Mouse (Mus musculus): ENCODE results near the gene Med26. TPM values are rescaled to one million over a fixed set of nuclear protein-coding genes. Genes with fewer than 3 reads are reported as not detected.

Med26 gene
- polyA plus RNA-seq, 1 experiment from 2014 or later = 15.5 TPM

GRCm38 (mm10) chr8:72513158-72513557 is 34.9 kb downstream of the Med26 start:
- ATAC-seq = no peak
- whole genome bisulfite sequencing = 78% methylated on average over 1 of the region's 1 CpGs
- Histone ChIP-seq H3K9ac (ENCODE audit: low read depth, low read length) (no peak overlapping the region), H3K36me3 (ENCODE audit: control insufficient read depth, insufficient read depth, low read length) (no peaks in the 10 kb centered on the region), H3K4me2 (ENCODE audit: low read length) (no peak overlapping the region), H3K4me1 (ENCODE audit: control insufficient read depth, insufficient read depth, low read depth, low read length) (no peaks in the 10 kb centered on the region; the same call in 1 of the 2 replicates), H3K9me3 (ENCODE audit: control insufficient read depth, low read length) (no peaks in the 10 kb centered on the region), H3K27me3 (replicated peaks; ENCODE audit: control insufficient read depth, insufficient read depth, low read length) (no peaks in the 10 kb centered on the region), H3K4me3 (ENCODE audit: low read length) (no peak overlapping the region), H3K27ac (ENCODE audit: low read depth, low read length) (no peak overlapping the region)

GRCm38 (mm10) chr8:72512648-72513047 is 35.4 kb downstream of the Med26 start:
- Histone ChIP-seq H3K4me3 (ENCODE audit: low read length) (no peak overlapping the region), H3K4me2 (ENCODE audit: low read length) (no peak overlapping the region), H3K9ac (ENCODE audit: low read depth, low read length) (no peak overlapping the region), H3K4me1 (ENCODE audit: control insufficient read depth, insufficient read depth, low read depth, low read length) (no peaks in the 10 kb centered on the region; the same call in 1 of the 2 replicates), H3K36me3 (ENCODE audit: control insufficient read depth, insufficient read depth, low read length) (no peaks in the 10 kb centered on the region), H3K27me3 (replicated peaks; ENCODE audit: control insufficient read depth, insufficient read depth, low read length) (no peaks in the 10 kb centered on the region), H3K27ac (ENCODE audit: low read depth, low read length) (no peak overlapping the region), H3K9me3 (ENCODE audit: control insufficient read depth, low read length) (no peaks in the 10 kb centered on the region)
- WGBS = 88% methylated on average over 1 of the region's 1 CpGs
- no peak for ATAC-seq

- no peak for ATAC-seq
- WGBS = 82% methylated on average over 1 of the region's 1 CpGs
- H3K9ac ChIP-seq (ENCODE audit: low read depth, low read length) = no peak overlapping the region
- no peaks in the 10 kb centered on the region for H3K27me3 ChIP-seq (replicated peaks; ENCODE audit: control insufficient read depth, insufficient read depth, low read length)
- H3K4me3 ChIP-seq (ENCODE audit: low read length) = no peak overlapping the region
- H3K4me2 ChIP-seq (ENCODE audit: low read length) = no peak overlapping the region
- H3K9me3 ChIP-seq (ENCODE audit: control insufficient read depth, low read length) = no peaks in the 10 kb centered on the region
- H3K27ac ChIP-seq (ENCODE audit: low read depth, low read length) = no peak overlapping the region
- H3K36me3 ChIP-seq (ENCODE audit: control insufficient read depth, insufficient read depth, low read length) = no peaks in the 10 kb centered on the region
- H3K4me1 ChIP-seq (ENCODE audit: control insufficient read depth, insufficient read depth, low read depth, low read length) = peaks cover 8% of the 10 kb centered on the region
Measured at GRCm38 (mm10) chr8:72507505-72507904, 40.6 kb downstream of the Med26 start.

- peaks cover 8% of the 10 kb centered on the region for H3K4me1 ChIP-seq (ENCODE audit: control insufficient read depth, insufficient read depth, low read depth, low read length)
- no peaks in the 10 kb centered on the region for H3K27me3 ChIP-seq (replicated peaks; ENCODE audit: control insufficient read depth, insufficient read depth, low read length)
- no peak overlapping the region for H3K9ac ChIP-seq (ENCODE audit: low read depth, low read length)
- H3K4me2 ChIP-seq (ENCODE audit: low read length) = no peak overlapping the region
- H3K36me3 ChIP-seq (ENCODE audit: control insufficient read depth, insufficient read depth, low read length) = no peaks in the 10 kb centered on the region
- H3K27ac ChIP-seq (ENCODE audit: low read depth, low read length) = 0 out of 2 replicates have a peak overlapping the region, but pooled peaks have one; percentile 52
- peak; percentile 3; the same call in 1 of the 2 replicates for ATAC-seq
- H3K4me3 ChIP-seq (ENCODE audit: low read length) = no peak overlapping the region
- H3K9me3 ChIP-seq (ENCODE audit: control insufficient read depth, low read length) = no peaks in the 10 kb centered on the region
Measured at GRCm38 (mm10) chr8:72504637-72505314, 43.3 kb downstream of the Med26 start.

- peaks cover 8% of the 10 kb centered on the region for H3K4me1 ChIP-seq (ENCODE audit: control insufficient read depth, insufficient read depth, low read depth, low read length)
- H3K27me3 ChIP-seq (replicated peaks; ENCODE audit: control insufficient read depth, insufficient read depth, low read length) = no peaks in the 10 kb centered on the region
- H3K9ac ChIP-seq (ENCODE audit: low read depth, low read length) = no peak overlapping the region
- H3K27ac ChIP-seq (ENCODE audit: low read depth, low read length) = peak overlapping the region; percentile 52; the same call in 1 of the 2 replicates
- H3K36me3 ChIP-seq (ENCODE audit: control insufficient read depth, insufficient read depth, low read length) = no peaks in the 10 kb centered on the region
- H3K9me3 ChIP-seq (ENCODE audit: control insufficient read depth, low read length) = no peaks in the 10 kb centered on the region
- ATAC-seq = peak; percentile 50
- H3K4me2 ChIP-seq (ENCODE audit: low read length) = no peak overlapping the region
- no peak overlapping the region for H3K4me3 ChIP-seq (ENCODE audit: low read length)
Measured at GRCm38 (mm10) chr8:72504137-72504536, 43.9 kb downstream of the Med26 start.

- no peak for ATAC-seq
- WGBS = 94% methylated on average over 1 of the region's 1 CpGs
- no peaks in the 10 kb centered on the region for H3K9me3 ChIP-seq (ENCODE audit: control insufficient read depth, low read length)
Measured at GRCm38 (mm10) chr8:72500521-72500931, 47.5 kb downstream of the Med26 start.

GRCm38 (mm10) chr8:72499521-72500284 is 48.4 kb downstream of the Med26 start:
- Histone ChIP-seq H3K27ac (ENCODE audit: low read depth, low read length) (no peak overlapping the region), H3K4me3 (ENCODE audit: low read length) (no peak overlapping the region), H3K36me3 (ENCODE audit: control insufficient read depth, insufficient read depth, low read length) (peaks cover 19% of the 10 kb centered on the region), H3K27me3 (replicated peaks; ENCODE audit: control insufficient read depth, insufficient read depth, low read length) (no peaks in the 10 kb centered on the region), H3K4me2 (ENCODE audit: low read length) (no peak overlapping the region), H3K9me3 (ENCODE audit: control insufficient read depth, low read length) (no peaks in the 10 kb centered on the region), H3K9ac (ENCODE audit: low read depth, low read length) (no peak overlapping the region), H3K4me1 (ENCODE audit: control insufficient read depth, insufficient read depth, low read depth, low read length) (peaks cover 5% of the 10 kb centered on the region)
- no peak for ATAC-seq
- 95% methylated on average over 2 of the region's 2 CpGs for WGBS

More at GRCm38 (mm10) chr8:72500521-72500931, 47.5 kb downstream of the Med26 start:
- Histone ChIP-seq H3K36me3 (ENCODE audit: control insufficient read depth, insufficient read depth, low read length) (peaks cover 13% of the 10 kb centered on the region), H3K4me1 (ENCODE audit: control insufficient read depth, insufficient read depth, low read depth, low read length) (peaks cover 5% of the 10 kb centered on the region), H3K27ac (ENCODE audit: low read depth, low read length) (no peak overlapping the region), H3K4me3 (ENCODE audit: low read length) (no peak overlapping the region), H3K9ac (ENCODE audit: low read depth, low read length) (no peak overlapping the region), H3K4me2 (ENCODE audit: low read length) (no peak overlapping the region), H3K27me3 (replicated peaks; ENCODE audit: control insufficient read depth, insufficient read depth, low read length) (no peaks in the 10 kb centered on the region)

- H3K4me1 ChIP-seq (ENCODE audit: control insufficient read depth, insufficient read depth, low read depth, low read length) = peaks cover 10% of the 10 kb centered on the region
- no peak for ATAC-seq
- no peak overlapping the region for H3K4me3 ChIP-seq (ENCODE audit: low read length)
- H3K9me3 ChIP-seq (ENCODE audit: control insufficient read depth, low read length) = no peaks in the 10 kb centered on the region
- 89% methylated on average over 4 of the region's 4 CpGs for WGBS
- H3K27ac ChIP-seq (ENCODE audit: low read depth, low read length) = no peak overlapping the region
- no peak overlapping the region for H3K9ac ChIP-seq (ENCODE audit: low read depth, low read length)
- H3K36me3 ChIP-seq (ENCODE audit: control insufficient read depth, insufficient read depth, low read length) = peaks cover 19% of the 10 kb centered on the region
- H3K27me3 ChIP-seq (replicated peaks; ENCODE audit: control insufficient read depth, insufficient read depth, low read length) = no peaks in the 10 kb centered on the region
- H3K4me2 ChIP-seq (ENCODE audit: low read length) = no peak overlapping the region
Measured at GRCm38 (mm10) chr8:72498527-72498926, 49.5 kb downstream of the Med26 start.

GRCm38 (mm10) chr8:72497911-72498310 is 50.2 kb downstream of the Med26 start:
- Histone ChIP-seq H3K9ac (ENCODE audit: low read depth, low read length) (no peak overlapping the region), H3K9me3 (ENCODE audit: control insufficient read depth, low read length) (no peaks in the 10 kb centered on the region), H3K27ac (ENCODE audit: low read depth, low read length) (no peak overlapping the region), H3K4me1 (ENCODE audit: control insufficient read depth, insufficient read depth, low read depth, low read length) (peaks cover 13% of the 10 kb centered on the region), H3K4me2 (ENCODE audit: low read length) (no peak overlapping the region), H3K27me3 (replicated peaks; ENCODE audit: control insufficient read depth, insufficient read depth, low read length) (no peaks in the 10 kb centered on the region), H3K36me3 (ENCODE audit: control insufficient read depth, insufficient read depth, low read length) (peaks cover 19% of the 10 kb centered on the region), H3K4me3 (ENCODE audit: low read length) (no peak overlapping the region)
- WGBS = 78% methylated on average over 1 of the region's 1 CpGs
- no peak for ATAC-seq

All from hindbrain, embryonic 16.5 days (tissue).